Mouse (Mus musculus) liver, embryonic 14.5 days (tissue): ENCODE data around the gene Asic1. TPM values are rescaled to one million over a fixed set of nuclear protein-coding genes. Genes with fewer than 3 reads are reported as not detected.
"Not testable (repeated sequence)": the region's sequence is repeated elsewhere in the genome, so short reads cannot be mapped to it uniquely, and the experiment has no call there.

Experiments
- ATAC-seq: fragments of 200-750 bp; cut with Nextera tagmentation; 2 replicates; pipeline ENCODE4 v1.8.0; 2017; ENCODE audit warnings: moderate number of reproducible peaks, mild to moderate bottlenecking, moderate library complexity; ENCODE audit not compliant: insufficient read depth
- DNase-seq, 3 experiments: peaks; one replicate each; pipeline ENCODE4 v3.0.0-alpha.2; 2012 to 2013; ENCODE audit warnings: low read depth in 3 of 3, low spot score in 3 of 3
- H3K27ac ChIP-seq: fragments of 300-500 bp; sonication (generic); 2 replicates; pipeline ENCODE4 v1.5.1; 2014; ENCODE audit warnings: moderate library complexity, mild to moderate bottlenecking, control low read depth, inconsistent platforms
- H3K27me3 ChIP-seq: fragments of 300-500 bp; sonication (generic); 2 replicates; pipeline ENCODE4 v1.6.1; 2014; ENCODE audit warnings: mild to moderate bottlenecking, low read length, moderate library complexity; ENCODE audit not compliant: control insufficient read depth, insufficient read depth
- H3K36me3 ChIP-seq: fragments of 300-500 bp; sonication (generic); replicated peaks from 2 replicates; pipeline ENCODE4 v1.6.1; 2014; ENCODE audit warnings: low read depth; ENCODE audit not compliant: control insufficient read depth, insufficient read depth
- H3K4me1 ChIP-seq, 2 experiments: fragments of 200-500 bp in 1 of 2; fragments of 300-500 bp in 1 of 2; sonication (generic) in 1 of 2; replicated peaks; 2 replicates each; pipeline ENCODE4 v1.6.1; 2012 to 2014; ENCODE audit warnings: antibody characterized with exemption in 1 of 2, inconsistent platforms in 1 of 2, low read length in 1 of 2; ENCODE audit not compliant: control insufficient read depth in 2 of 2, insufficient read depth in 2 of 2
- H3K4me2 ChIP-seq: fragments of 300-500 bp; sonication (generic); 2 replicates; pipeline ENCODE4 v1.6.1; 2014; ENCODE audit warnings: low read depth, mild to moderate bottlenecking, control low read depth, moderate library complexity
- H3K4me3 ChIP-seq, 2 experiments: fragments of 200-500 bp in 1 of 2; fragments of 300-500 bp in 1 of 2; sonication (generic) in 1 of 2; 2 replicates each; pipeline ENCODE4 v1.5.1; 2012 to 2014; ENCODE audit warnings: low read depth in 2 of 2, low read length in 2 of 2, mild to moderate bottlenecking in 2 of 2, control low read depth in 1 of 2, inconsistent platforms in 1 of 2, moderate library complexity in 1 of 2; ENCODE audit not compliant: insufficient read depth in 1 of 2
- H3K9ac ChIP-seq: fragments of 300-500 bp; sonication (generic); replicated peaks from 2 replicates; pipeline ENCODE4 v1.6.1; 2014; ENCODE audit warnings: mild to moderate bottlenecking, control low read depth, moderate library complexity
- H3K9me3 ChIP-seq: fragments of 300-500 bp; sonication (generic); 2 replicates; pipeline ENCODE4 v1.6.1; 2016; ENCODE audit warnings: low read length, mixed read lengths; ENCODE audit not compliant: control insufficient read depth
- CTCF ChIP-seq: IDR thresholded peaks from 2 replicates; pipeline ENCODE4 v1.5.1; 2016; ENCODE audit warnings: antibody characterized with exemption, low read depth, control low read depth
- EP300 ChIP-seq: IDR thresholded peaks from 2 replicates; pipeline ENCODE4 v1.6.1; 2016; ENCODE audit warnings: antibody characterized with exemption, low read depth
- WGBS: fragments of 180-500 bp; shearing (Covaris S2); extraction: QIAGEN DNeasy Blood & Tissue Kit; methylation state at CpG from one replicate; pipeline ENCODE4 v1.1.7; 2014; ENCODE audit not compliant: insufficient replicate concordance; 5-methylcytosine and 5-hydroxymethylcytosine counted together
- polyA plus RNA-seq, 2 experiments: library from polyadenylated mRNA; depleted of rRNA in 1 of 2; stranded (reverse) in 1 of 2; unstranded in 1 of 2; fragments of >200 nt; fragmentation: Nextera tagmentation in 1 of 2; extraction: Ambion mirVana in 1 of 2; gene quantifications; 2 replicates each; pipeline versions ENCODE4 v1.2.1 to v1.2.3; 2012 to 2014

Asic1 gene
- polyA plus RNA-seq, 2 experiments = 0.04 to 0.15 TPM

DNA sequence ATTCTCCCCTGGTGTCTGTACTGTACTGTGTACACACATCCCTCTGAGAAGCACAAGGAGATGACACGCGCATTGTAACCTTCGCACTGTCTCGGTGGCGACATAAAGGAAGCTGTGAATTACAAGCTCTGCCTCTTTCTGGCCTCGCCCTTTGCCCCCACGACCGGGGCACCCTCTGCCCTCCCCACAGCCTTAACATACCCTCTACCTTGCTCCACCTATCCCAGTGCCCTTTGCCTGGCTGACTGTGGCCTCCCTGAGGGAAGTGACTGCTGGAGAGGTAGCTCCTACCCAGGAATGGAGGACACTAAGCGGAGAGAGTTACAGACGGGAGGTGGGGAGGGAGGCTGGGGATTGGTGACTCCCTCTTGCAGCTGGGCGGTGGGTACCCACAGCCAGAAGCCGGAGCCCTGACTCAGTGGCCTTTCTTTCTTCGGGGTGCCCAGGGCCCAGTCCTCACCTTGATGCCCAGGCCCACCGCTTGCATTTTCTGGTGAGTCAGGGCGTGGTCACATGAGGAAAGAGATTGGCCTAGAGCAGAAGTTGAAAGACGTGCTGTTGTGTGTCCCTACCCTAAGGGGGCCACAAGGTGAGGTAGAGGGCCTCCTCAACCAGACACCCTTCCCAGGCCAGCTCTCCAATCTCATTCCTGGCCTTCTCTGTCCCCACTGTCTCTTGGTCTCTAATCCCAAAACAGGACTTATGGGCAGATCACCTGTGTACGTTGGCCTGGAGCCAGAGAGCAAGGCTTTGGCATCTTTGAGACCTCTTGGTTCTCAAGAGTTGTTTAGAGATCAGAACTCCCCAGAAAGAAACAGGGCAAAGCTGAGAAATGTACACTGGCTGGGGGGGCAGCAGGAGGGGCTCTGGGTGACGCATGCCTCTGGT lies 30.3 kb downstream of the Asic1 start:
- ATAC-seq (no peak), DNase-seq (no peak)
- no peak overlapping the region for H3K27ac ChIP-seq
- peaks cover 3 to 4% of the 10 kb centered on the region in 2 experiments; a peak in 2 of 4 replicates for H3K4me1 ChIP-seq
- TF ChIP-seq EP300 (no peak), CTCF (no peak)
- H3K27me3 ChIP-seq = no peaks in the 10 kb centered on the region
- H3K4me2 ChIP-seq = no peak overlapping the region
- no peaks in the 10 kb centered on the region for H3K36me3 ChIP-seq
- WGBS = 67% methylated on average over 18 of the region's 18 CpGs
- H3K9me3 ChIP-seq = no peaks in the 10 kb centered on the region
- H3K9ac ChIP-seq = no peak overlapping the region
- no peak overlapping the region for H3K4me3 ChIP-seq

DNA sequence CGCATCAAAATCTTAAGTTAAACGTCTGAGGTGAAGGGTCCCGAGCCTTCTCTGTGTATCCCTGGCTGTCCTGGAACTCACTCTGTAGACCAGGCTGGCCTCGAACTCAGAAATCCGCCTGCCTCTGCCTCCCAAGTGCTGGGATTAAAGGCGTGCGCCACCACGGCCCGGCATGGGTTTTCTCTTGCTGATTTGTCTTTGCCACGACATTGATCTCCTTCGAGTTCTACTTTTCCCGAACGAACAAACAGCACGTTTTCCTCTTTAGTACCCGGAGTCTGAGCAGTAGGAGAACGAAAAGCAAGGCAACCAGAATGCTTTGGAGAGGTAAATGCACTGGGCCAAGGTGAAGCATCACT lies 31.5 kb downstream of the Asic1 start:
- H3K4me1 ChIP-seq, H3K27ac ChIP-seq, H3K9ac ChIP-seq, H3K27me3 ChIP-seq, ATAC-seq, H3K9me3 ChIP-seq, H3K36me3 ChIP-seq, DNase-seq: not testable (repeated sequence)
- Histone ChIP-seq H3K4me2 (peak overlapping the region; percentile 67), H3K4me3 (peak overlapping the region; percentile 65 to 89)
- WGBS = 35% methylated on average over 16 of the region's 16 CpGs

DNA sequence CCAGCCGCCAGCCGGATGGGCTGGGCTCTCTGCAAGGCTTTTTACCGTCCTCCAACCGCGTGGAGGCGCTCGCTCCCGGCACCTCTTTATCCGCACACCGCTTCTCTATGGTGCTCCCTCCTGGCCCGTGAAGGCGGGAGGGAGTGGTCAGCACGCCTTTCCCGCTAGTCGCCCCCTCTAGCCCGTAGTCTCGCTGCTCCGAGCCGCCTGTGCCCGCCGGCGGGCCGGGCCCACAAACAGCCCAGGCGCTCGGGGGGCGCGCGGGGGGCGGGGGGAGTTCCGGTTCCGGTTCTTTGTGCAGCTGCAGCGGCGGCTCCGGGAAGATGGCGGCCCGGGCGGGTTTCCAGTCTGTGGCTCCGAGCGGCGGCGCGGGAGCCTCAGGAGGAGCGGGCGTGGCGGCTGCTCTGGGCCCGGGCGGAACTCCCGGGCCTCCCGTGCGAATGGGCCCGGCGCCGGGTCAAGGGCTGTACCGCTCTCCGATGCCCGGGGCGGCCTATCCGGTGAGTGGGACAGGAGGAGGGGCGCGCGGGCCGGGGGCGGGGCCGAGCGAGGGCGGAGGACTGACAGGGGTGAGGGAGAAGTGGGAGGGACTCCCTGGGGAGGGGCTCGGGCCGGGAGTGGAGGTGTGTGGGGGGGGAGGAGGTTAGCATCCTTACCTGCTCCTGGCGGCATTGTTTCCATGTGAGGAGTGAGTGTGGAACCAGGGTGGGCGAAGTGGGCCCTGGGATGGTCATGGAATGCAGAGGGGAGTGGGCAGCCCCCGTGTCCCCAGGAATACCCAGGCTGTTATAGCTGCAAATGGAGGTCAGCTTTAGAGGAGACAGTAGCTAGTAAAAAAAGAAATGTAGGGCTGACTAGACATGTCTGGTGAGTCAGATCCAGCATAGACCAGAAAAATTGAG lies 32.1 kb downstream of the Asic1 start, which contains the start of gene Smarcd1:
Gene Smarcd1 (plus strand): TSS at position 131 of the 902 bp plus-strand sequence.
- Histone ChIP-seq H3K4me1 (peaks cover 3 to 4% of the 10 kb centered on the region in 2 experiments; a peak in 2 of 4 replicates), H3K9me3 (no peaks in the 10 kb centered on the region), H3K4me3 (peak within 1 kb of the TSS; percentile 65 to 89), H3K27me3 (no peaks in the 10 kb centered on the region), H3K27ac (peak within 1 kb of the TSS; percentile 56), H3K4me2 (peak within 1 kb of the TSS; percentile 67), H3K36me3 (peaks cover 3% of the 10 kb centered on the region; the same call in 1 of the 2 replicates), H3K9ac (peak within 1 kb of the TSS; percentile 94)
- 1% methylated on average over 62 of the region's 71 CpGs for WGBS
- DNase-seq (peak; percentile 79 to 82 (median 80)), ATAC-seq (peak; percentile 92)
- TF ChIP-seq CTCF (peak; percentile 94), EP300 (0 out of 2 replicates have a peak, but pooled peaks have one; percentile 18)

DNA sequence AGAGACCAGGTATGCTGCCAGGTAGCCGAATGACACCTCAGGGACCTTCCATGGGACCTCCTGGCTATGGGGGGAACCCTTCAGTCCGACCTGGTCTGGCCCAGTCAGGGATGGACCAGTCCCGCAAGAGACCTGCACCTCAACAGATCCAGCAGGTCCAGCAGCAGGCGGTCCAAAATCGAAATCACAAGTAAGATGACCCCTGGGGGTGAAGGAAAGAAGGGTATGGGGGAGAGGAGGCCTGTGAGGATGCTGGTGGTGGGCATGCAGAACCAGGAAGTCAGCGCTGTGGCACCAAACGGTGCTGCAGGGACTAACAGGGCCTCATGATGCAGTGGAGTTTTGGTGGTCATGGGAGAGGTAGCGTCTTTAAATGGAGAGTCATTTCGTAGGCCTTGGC lies 32.9 kb downstream of the Asic1 start:
- ATAC-seq = no peak
- no peak for DNase-seq
- Histone ChIP-seq H3K9me3 (no peaks in the 10 kb centered on the region), H3K27me3 (no peaks in the 10 kb centered on the region), H3K4me3 (no peak overlapping the region; a peak in 1 of 4 replicates), H3K4me2 (peak overlapping the region; percentile 67), H3K9ac (no peak overlapping the region), H3K4me1 (peaks cover 3 to 4% of the 10 kb centered on the region in 2 experiments; a peak in 2 of 4 replicates), H3K36me3 (peaks cover 8% of the 10 kb centered on the region), H3K27ac (no peak overlapping the region)
- WGBS = 76% methylated on average over 9 of the region's 9 CpGs
- no peak for TF ChIP-seq CTCF
- no peak for TF ChIP-seq EP300

DNA sequence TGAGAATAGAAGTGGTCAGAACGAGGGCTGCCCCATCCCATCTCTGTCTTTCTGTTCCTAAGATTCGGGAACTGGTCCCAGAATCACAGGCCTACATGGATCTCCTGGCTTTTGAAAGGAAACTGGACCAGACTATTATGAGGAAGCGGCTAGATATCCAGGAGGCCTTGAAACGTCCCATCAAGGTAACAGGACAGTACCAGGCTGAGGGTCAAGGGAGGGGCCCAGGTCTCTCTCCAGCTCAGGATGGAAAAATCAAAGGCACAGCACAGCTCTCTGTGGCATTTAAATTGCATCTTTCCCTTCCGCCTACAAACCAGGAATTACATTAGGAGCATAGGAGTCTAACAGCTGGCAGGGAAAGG lies 33.5 kb downstream of the Asic1 start:
- H3K9me3 ChIP-seq = no peaks in the 10 kb centered on the region
- TF ChIP-seq CTCF (no peak), EP300 (no peak)
- DNase-seq (no peak), ATAC-seq (no peak)
- no peak overlapping the region for H3K4me3 ChIP-seq
- no peak overlapping the region for H3K4me2 ChIP-seq
- H3K9ac ChIP-seq = no peak overlapping the region
- peaks cover 8% of the 10 kb centered on the region for H3K36me3 ChIP-seq
- H3K27ac ChIP-seq = no peak overlapping the region
- 75% methylated on average over 5 of the region's 5 CpGs for WGBS
- H3K4me1 ChIP-seq = peaks cover 3 to 4% of the 10 kb centered on the region in 2 experiments; a peak in 2 of 4 replicates
- no peaks in the 10 kb centered on the region for H3K27me3 ChIP-seq
